Mouse (Mus musculus): ENCODE data around the gene Sema3b.

Sema3b gene

DNA sequence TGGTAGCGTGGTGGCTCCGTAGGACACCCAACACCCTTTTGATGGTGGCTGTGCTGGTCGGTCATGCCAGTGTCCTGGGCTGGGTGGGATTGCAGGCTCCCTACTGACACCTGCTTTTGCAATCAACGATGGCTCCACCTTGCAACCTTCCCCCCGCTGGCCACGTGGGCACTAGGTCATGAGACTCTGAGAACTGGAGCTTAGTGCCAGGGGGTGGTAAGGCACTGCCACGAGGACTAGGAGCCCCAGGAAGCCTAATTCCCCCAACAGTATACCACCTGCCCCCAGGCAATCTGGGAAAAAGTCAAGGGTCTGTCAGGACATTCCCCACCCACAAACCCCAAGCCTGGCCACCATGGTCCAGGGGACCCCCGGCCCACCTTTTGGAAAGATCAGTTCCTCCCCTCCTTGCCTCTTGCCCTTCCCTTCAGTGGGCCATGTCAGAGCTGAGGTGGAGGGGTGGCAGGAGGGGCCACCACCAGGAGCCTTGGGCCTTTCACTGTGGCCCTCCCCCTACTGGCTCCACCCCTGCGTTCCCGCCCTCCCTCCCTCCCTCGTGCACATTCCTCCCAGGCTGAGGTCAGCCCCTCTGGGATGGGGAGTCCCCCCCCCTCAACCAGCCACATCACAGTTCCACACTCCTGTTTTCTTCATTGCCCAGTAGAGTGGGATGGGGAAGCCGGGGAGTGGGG is at the start of gene Sema3b:
Gene Sema3b (minus strand): TSS at position 489 of the 692 bp plus-strand sequence.
- no peaks in the 10 kb centered on the region for H3K27me3 ChIP-seq (ENCODE audit: control insufficient read depth, insufficient read depth, low read length, poor library complexity, severe bottlenecking)
- no peak for DNase-seq (ENCODE audit: low read depth, low spot score)

GRCm38 (mm10) chr9:107658096-107658495 is 49.1 kb upstream of the Sema3b start:
- no peaks in the 10 kb centered on the region for H3K36me3 ChIP-seq (ENCODE audit: control insufficient read depth, insufficient read depth, low read length, poor library complexity, severe bottlenecking)
- DNase-seq (ENCODE audit: low read depth, low spot score), result no peak
- no peaks in the 10 kb centered on the region for H3K27me3 ChIP-seq (ENCODE audit: control insufficient read depth, insufficient read depth, low read length, poor library complexity, severe bottlenecking)

More for the DNA sequence above, at the start of gene Sema3b:
- no peaks in the 10 kb centered on the region for H3K36me3 ChIP-seq (ENCODE audit: control insufficient read depth, insufficient read depth, low read length, poor library complexity, severe bottlenecking)

GRCm38 (mm10) chr9:107657144-107657543 is 48.1 kb upstream of the Sema3b start:
- Histone ChIP-seq H3K36me3 (ENCODE audit: control insufficient read depth, insufficient read depth, low read length, poor library complexity, severe bottlenecking) (no peaks in the 10 kb centered on the region), H3K27me3 (ENCODE audit: control insufficient read depth, insufficient read depth, low read length, poor library complexity, severe bottlenecking) (no peaks in the 10 kb centered on the region)
- DNase-seq (ENCODE audit: low read depth, low spot score), result no peak

DNA sequence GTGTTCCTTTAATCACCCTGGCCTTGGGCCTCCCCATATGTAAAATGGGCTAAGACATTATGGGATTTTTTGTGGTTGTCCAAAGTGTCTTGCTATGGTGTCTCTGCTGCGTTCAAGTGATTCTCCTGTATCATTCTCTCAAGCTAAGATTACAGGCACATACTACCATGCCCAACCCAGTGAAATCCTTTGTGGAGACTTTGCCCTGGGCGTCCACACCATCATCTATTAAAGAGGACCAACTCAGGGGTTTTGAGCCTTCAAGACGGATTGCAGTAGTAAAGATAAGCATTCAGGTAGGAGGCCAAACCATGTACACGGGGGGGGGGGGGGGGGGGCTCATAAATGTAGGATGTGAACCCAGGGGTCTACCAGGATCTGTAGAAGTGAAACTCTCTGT is 45.6 kb upstream of the Sema3b start:
- no peak for DNase-seq (ENCODE audit: low read depth, low spot score)
- no peaks in the 10 kb centered on the region for H3K36me3 ChIP-seq (ENCODE audit: control insufficient read depth, insufficient read depth, low read length, poor library complexity, severe bottlenecking)
- H3K27me3 ChIP-seq (ENCODE audit: control insufficient read depth, insufficient read depth, low read length, poor library complexity, severe bottlenecking), result no peaks in the 10 kb centered on the region

GRCm38 (mm10) chr9:107653474-107653873 is 44.4 kb upstream of the Sema3b start:
- no peak for DNase-seq (ENCODE audit: low read depth, low spot score)
- H3K27me3 ChIP-seq (ENCODE audit: control insufficient read depth, insufficient read depth, low read length, poor library complexity, severe bottlenecking), result no peaks in the 10 kb centered on the region

GRCm38 (mm10) chr9:107650708-107651481 is 41.9 kb upstream of the Sema3b start:
- no peak for DNase-seq (ENCODE audit: low read depth, low spot score)
- H3K27me3 ChIP-seq (ENCODE audit: control insufficient read depth, insufficient read depth, low read length, poor library complexity, severe bottlenecking), result no peaks in the 10 kb centered on the region
- H3K36me3 ChIP-seq (ENCODE audit: control insufficient read depth, insufficient read depth, low read length, poor library complexity, severe bottlenecking), result no peaks in the 10 kb centered on the region

More at GRCm38 (mm10) chr9:107653474-107653873, 44.4 kb upstream of the Sema3b start:
- H3K36me3 ChIP-seq (ENCODE audit: control insufficient read depth, insufficient read depth, low read length, poor library complexity, severe bottlenecking), result no peaks in the 10 kb centered on the region

- H3K36me3 ChIP-seq (ENCODE audit: control insufficient read depth, insufficient read depth, low read length, poor library complexity, severe bottlenecking), result no peaks in the 10 kb centered on the region
- DNase-seq (ENCODE audit: low read depth, low spot score), result no peak
- H3K27me3 ChIP-seq (ENCODE audit: control insufficient read depth, insufficient read depth, low read length, poor library complexity, severe bottlenecking), result no peaks in the 10 kb centered on the region
These were observed 41.2 kb upstream of the Sema3b start for GRCm38 (mm10) chr9:107650225-107650624.

- no peak for DNase-seq (ENCODE audit: low read depth, low spot score)
- no peaks in the 10 kb centered on the region for H3K27me3 ChIP-seq (ENCODE audit: control insufficient read depth, insufficient read depth, low read length, poor library complexity, severe bottlenecking)
These were observed 39.7 kb upstream of the Sema3b start for GRCm38 (mm10) chr9:107648767-107649166.

GRCm38 (mm10) chr9:107646975-107647374 is 37.9 kb upstream of the Sema3b start:
- Histone ChIP-seq H3K36me3 (ENCODE audit: control insufficient read depth, insufficient read depth, low read length, poor library complexity, severe bottlenecking) (no peaks in the 10 kb centered on the region), H3K27me3 (ENCODE audit: control insufficient read depth, insufficient read depth, low read length, poor library complexity, severe bottlenecking) (no peaks in the 10 kb centered on the region)
- peak; percentile 27 for DNase-seq (ENCODE audit: low read depth, low spot score)

More at GRCm38 (mm10) chr9:107648767-107649166, 39.7 kb upstream of the Sema3b start:
- H3K36me3 ChIP-seq (ENCODE audit: control insufficient read depth, insufficient read depth, low read length, poor library complexity, severe bottlenecking), result no peaks in the 10 kb centered on the region

DNA sequence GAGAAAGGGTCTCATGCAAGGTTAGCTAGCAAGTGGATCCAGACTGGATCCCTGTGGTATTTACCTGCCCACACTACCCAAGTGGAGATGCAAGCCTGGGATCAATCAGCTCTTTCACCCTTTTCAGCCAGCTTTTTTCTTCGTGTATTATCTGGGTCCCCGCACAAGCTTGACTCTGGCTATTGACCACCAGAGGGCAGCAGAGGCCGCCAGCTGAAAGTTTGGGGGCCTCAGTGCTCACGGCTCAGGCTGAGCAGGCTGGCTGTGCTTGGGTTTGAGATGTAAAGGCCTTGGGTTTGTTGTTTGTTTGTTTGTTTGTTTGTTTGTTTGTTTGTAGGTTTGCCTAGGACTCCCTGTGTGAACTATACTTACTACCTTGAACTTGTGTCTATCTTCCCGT is 36.5 kb upstream of the Sema3b start:
- H3K27me3 ChIP-seq (ENCODE audit: control insufficient read depth, insufficient read depth, low read length, poor library complexity, severe bottlenecking), result no peaks in the 10 kb centered on the region
- H3K36me3 ChIP-seq (ENCODE audit: control insufficient read depth, insufficient read depth, low read length, poor library complexity, severe bottlenecking), result no peaks in the 10 kb centered on the region
- DNase-seq (ENCODE audit: low read depth, low spot score), result peak; percentile 90

GRCm38 (mm10) chr9:107645153-107645510 is 36.1 kb upstream of the Sema3b start:
- H3K36me3 ChIP-seq (ENCODE audit: control insufficient read depth, insufficient read depth, low read length, poor library complexity, severe bottlenecking), result no peaks in the 10 kb centered on the region
- no peaks in the 10 kb centered on the region for H3K27me3 ChIP-seq (ENCODE audit: control insufficient read depth, insufficient read depth, low read length, poor library complexity, severe bottlenecking)
- no peak for DNase-seq (ENCODE audit: low read depth, low spot score)

- peak; percentile 93 for DNase-seq (ENCODE audit: low read depth, low spot score)
- no peaks in the 10 kb centered on the region for H3K36me3 ChIP-seq (ENCODE audit: control insufficient read depth, insufficient read depth, low read length, poor library complexity, severe bottlenecking)
- no peaks in the 10 kb centered on the region for H3K27me3 ChIP-seq (ENCODE audit: control insufficient read depth, insufficient read depth, low read length, poor library complexity, severe bottlenecking)
These were observed 35.6 kb upstream of the Sema3b start for GRCm38 (mm10) chr9:107644495-107645152.

- Histone ChIP-seq H3K36me3 (ENCODE audit: control insufficient read depth, insufficient read depth, low read length, poor library complexity, severe bottlenecking) (no peaks in the 10 kb centered on the region), H3K27me3 (ENCODE audit: control insufficient read depth, insufficient read depth, low read length, poor library complexity, severe bottlenecking) (no peaks in the 10 kb centered on the region)
- DNase-seq (ENCODE audit: low read depth, low spot score), result no peak
These were observed 34.6 kb upstream of the Sema3b start for GRCm38 (mm10) chr9:107643544-107644214.

DNA sequence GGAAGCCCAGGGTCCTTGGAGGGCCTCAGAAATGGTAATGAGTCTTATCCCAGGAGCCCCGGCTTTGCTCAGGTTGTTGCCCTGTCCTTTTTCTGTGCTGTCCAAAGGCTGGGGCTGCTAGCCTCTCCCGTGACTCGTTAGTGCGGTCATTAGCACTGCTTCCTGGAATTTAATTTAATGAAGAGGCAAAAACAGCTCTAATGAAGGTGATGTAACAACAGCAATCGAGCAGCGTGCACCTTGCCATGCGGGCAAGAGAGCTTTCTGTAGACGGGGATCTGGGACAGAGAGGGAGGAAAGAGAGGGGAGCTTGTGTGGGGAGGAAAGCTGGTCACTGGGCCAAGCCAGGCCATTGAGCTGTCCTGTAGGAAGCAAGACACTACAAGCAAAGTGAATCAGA is 32.6 kb upstream of the Sema3b start:
- DNase-seq (ENCODE audit: low read depth, low spot score), result no peak
- no peaks in the 10 kb centered on the region for H3K36me3 ChIP-seq (ENCODE audit: control insufficient read depth, insufficient read depth, low read length, poor library complexity, severe bottlenecking)

More for the DNA sequence above, 32.6 kb upstream of the Sema3b start:
- H3K27me3 ChIP-seq (ENCODE audit: control insufficient read depth, insufficient read depth, low read length, poor library complexity, severe bottlenecking), result no peaks in the 10 kb centered on the region

Data from splenic B cell, adult 2 months (primary cell).